Mouse (Mus musculus) CH12.LX (cell line): ENCODE measurements around the gene Omg.

Experiments used
- CHD1 ChIP-seq: IDR thresholded peaks from 2 replicates; pipeline ENCODE4 v1.6.1; 2012; ENCODE audit warnings: low read depth, low read length, improper control_type of control experiment, inconsistent platforms
- CTCF ChIP-seq, 2 experiments: IDR thresholded peaks in 1 of 2; conservative IDR thresholded peaks in 1 of 2; 2 replicates each; pipeline ENCODE4 v1.5.1; 2011 to 2012; ENCODE audit warnings: low read depth in 2 of 2, low read length in 2 of 2, improper control_type of control experiment in 1 of 2, inconsistent platforms in 1 of 2, mild to moderate bottlenecking in 1 of 2, moderate library complexity in 1 of 2
- USF2 ChIP-seq: conservative IDR thresholded peaks from 2 replicates; pipeline ENCODE4 v1.6.1; 2011; ENCODE audit warnings: low read depth, low read length, improper control_type of control experiment
- ZNF384 ChIP-seq: IDR thresholded peaks from 2 replicates; pipeline ENCODE4 v1.6.1; 2012; ENCODE audit warnings: low read depth, low read length, improper control_type of control experiment, inconsistent platforms

GRCm38 (mm10) chr11:79552622-79553021 is 48.7 kb upstream of the Omg start:
- TF ChIP-seq CTCF (conservative IDR thresholded peaks at IDR 0.05 in 1 of 2, IDR thresholded peaks at IDR 0.05 in 1 of 2; ENCODE audit: low read depth in 2 of 2, low read length in 2 of 2) (no peak), CHD1 (no peak), ZNF384 (no peak), USF2 (no peak)
